Mouse (Mus musculus): Measurements from ENCODE around the gene Nexn.

Nexn gene

DNA sequence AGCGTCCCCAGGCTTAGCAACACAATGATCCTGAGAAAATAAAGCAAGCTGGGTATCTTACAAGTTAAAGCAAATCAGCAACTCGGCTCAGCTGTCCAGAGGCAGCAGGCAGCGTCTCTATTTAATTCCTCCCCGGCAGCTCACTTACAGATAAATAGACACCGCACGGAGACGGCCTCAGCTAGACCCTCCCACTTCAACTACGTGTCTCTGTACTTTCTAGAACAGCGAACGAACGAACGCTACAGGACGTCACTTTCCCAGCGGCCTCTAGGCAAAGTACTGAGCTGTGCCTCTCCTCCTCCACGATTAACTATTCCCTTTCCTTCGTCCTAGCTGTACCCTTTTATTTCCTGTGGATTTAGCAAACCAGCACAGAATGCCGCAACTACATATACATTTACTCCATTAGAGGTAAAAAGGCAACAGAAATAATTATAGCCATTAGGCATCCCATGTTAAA is 72.5 kb downstream of the Nexn start:
- DNase-seq (ENCODE audit: low spot score), result peak; percentile 94

- no peak for DNase-seq (ENCODE audit: low spot score)
Observed at GRCm38 (mm10) chr3:152193177-152193576, 73.0 kb downstream of the Nexn start.

GRCm38 (mm10) chr3:152192238-152192931 is 73.8 kb downstream of the Nexn start:
- DNase-seq (ENCODE audit: low spot score), result peak; percentile 64

DNA sequence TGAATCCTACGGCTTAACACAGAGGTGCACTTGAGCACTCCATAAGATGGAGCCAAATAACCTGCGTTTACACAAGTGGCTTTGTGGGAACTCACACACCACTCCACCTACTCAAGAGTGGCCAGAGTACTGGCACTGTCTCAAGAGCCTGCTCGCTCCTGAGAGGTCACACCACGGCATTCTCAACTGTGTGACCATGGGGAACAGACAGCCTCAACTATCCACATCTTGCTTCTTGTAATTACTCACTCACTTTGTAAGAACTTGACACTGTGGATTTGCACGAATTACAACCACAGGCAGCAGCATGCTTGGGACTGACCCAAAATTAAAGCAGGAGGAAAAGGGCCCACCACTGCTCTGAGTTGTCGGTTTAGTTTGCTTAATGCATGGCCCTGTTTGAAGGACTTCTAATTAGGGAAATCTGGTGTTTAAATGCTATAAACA is 74.3 kb downstream of the Nexn start:
- DNase-seq (ENCODE audit: low spot score), result peak; percentile 91

DNA sequence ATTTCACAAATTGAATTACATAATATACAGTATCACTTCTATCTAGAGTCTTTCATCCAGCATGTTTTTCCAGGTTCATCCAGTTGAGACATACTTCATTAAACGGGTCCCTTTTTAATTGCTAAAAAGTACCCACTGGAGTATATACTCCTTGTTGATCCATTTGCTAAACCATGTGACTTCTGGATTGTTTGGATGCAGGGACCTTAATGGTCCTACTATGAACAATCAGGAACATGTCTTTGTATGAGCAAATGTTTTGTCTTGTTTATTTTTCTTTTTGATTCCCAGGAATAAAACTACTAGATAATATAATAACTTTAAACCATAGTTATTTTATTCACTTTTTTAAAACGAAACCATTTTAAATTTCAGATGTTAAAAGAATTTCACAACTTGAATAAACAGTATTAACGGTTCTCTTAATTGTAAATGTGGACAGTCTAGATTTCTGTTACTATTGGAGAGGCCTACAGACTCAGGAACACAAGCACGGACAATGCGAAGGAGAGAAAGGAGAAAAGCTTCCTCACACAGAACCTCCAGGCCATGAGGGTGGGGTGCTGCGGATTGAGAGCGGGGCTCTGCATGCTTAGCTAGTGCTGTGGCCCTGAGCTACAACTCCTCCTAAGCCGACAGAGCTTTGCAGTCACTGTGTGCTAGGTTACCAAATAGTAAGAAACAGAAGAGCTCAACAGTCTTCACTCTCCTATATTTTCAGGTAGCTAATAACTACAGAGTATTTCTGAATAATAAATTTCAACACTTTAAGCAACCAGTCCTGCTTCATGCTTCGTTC is 75.3 kb downstream of the Nexn start:
- DNase-seq (ENCODE audit: low spot score), result no peak

GRCm38 (mm10) chr3:152189306-152189705 is 76.8 kb downstream of the Nexn start:
- DNase-seq (ENCODE audit: low spot score), result peak; percentile 21

Measured in lung, postnatal 25 days (tissue).